Mouse (Mus musculus) neural tube, embryonic 11.5 days (tissue): ENCODE results near the gene Arpc2. TPM values are rescaled to one million over a fixed set of nuclear protein-coding genes. Genes with fewer than 3 reads are reported as not detected.
A peak's percentile ranks its signal among the peaks of the same experiment; 100 is the strongest.

Experiments used
- ATAC-seq: fragments of 200-750 bp; cut with Nextera tagmentation; 2 replicates; pipeline ENCODE4 v1.8.0; 2017; ENCODE audit warnings: moderate number of reproducible peaks, mild to moderate bottlenecking, moderate TSS enrichment, moderate library complexity; ENCODE audit not compliant: insufficient read depth, low FRiP score, low TSS enrichment
- DNase-seq: peaks from one replicate; pipeline ENCODE4 v3.0.0-alpha.2; 2015; ENCODE audit warnings: low spot score
- H3K27ac ChIP-seq: fragments of 300-500 bp; sonication (generic); 2 replicates; pipeline ENCODE4 v1.5.1; 2014; ENCODE audit warnings: low read depth, mild to moderate bottlenecking, low read length
- H3K27me3 ChIP-seq: fragments of 300-500 bp; sonication (generic); 2 replicates; pipeline ENCODE4 v1.6.1; 2014; ENCODE audit warnings: mild to moderate bottlenecking, low read length, mixed read lengths; ENCODE audit not compliant: control insufficient read depth, insufficient read depth
- H3K36me3 ChIP-seq: fragments of 300-500 bp; sonication (generic); 2 replicates; pipeline ENCODE4 v1.6.1; 2014; ENCODE audit warnings: mild to moderate bottlenecking, low read length, moderate library complexity, mixed read lengths; ENCODE audit not compliant: control insufficient read depth, insufficient read depth
- H3K4me1 ChIP-seq: fragments of 300-500 bp; sonication (generic); 2 replicates; pipeline ENCODE4 v1.6.1; 2014; ENCODE audit warnings: low read length, mixed read lengths; ENCODE audit not compliant: control insufficient read depth, insufficient read depth
- H3K4me2 ChIP-seq: fragments of 300-500 bp; sonication (generic); 2 replicates; pipeline ENCODE4 v1.6.1; 2014; ENCODE audit warnings: low read depth, mild to moderate bottlenecking, moderate library complexity
- H3K4me3 ChIP-seq: fragments of 300-500 bp; sonication (generic); 2 replicates; pipeline ENCODE4 v1.5.1; 2014; ENCODE audit warnings: low read depth, low read length
- H3K9ac ChIP-seq: fragments of 300-500 bp; sonication (generic); 2 replicates; pipeline ENCODE4 v1.6.1; 2014; ENCODE audit warnings: mild to moderate bottlenecking, low read length
- H3K9me3 ChIP-seq: fragments of 300-500 bp; sonication (generic); 2 replicates; pipeline ENCODE4 v1.6.1; 2016; ENCODE audit warnings: low read length; ENCODE audit not compliant: control insufficient read depth
- WGBS: fragments of 180-500 bp; shearing (Covaris S2); extraction: QIAGEN DNeasy Blood & Tissue Kit; methylation state at CpG from one replicate; pipeline ENCODE4 v1.1.7; 2014; 5-methylcytosine and 5-hydroxymethylcytosine counted together
- polyA plus RNA-seq: library from polyadenylated mRNA; unstranded; fragments of >200 nt; fragmentation: Nextera tagmentation; extraction: Ambion mirVana; gene quantifications from 2 replicates; pipeline ENCODE4 v1.2.1, GENCODE M21; 2014

Gene Arpc2
- polyA plus RNA-seq, 1 experiment from 2014 or later, result 318 TPM

- peaks cover 12% of the 10 kb centered on the region for H3K4me1 ChIP-seq
- no peak for ATAC-seq
- DNase-seq, result no peak
- H3K9ac ChIP-seq, result no peak overlapping the region
- no peaks in the 10 kb centered on the region for H3K9me3 ChIP-seq
- H3K27me3 ChIP-seq, result 0 out of 2 replicates have a peak, but pooled peaks cover under 1% of the 10 kb centered on the region
- H3K4me3 ChIP-seq, result no peak overlapping the region
- no peak overlapping the region for H3K27ac ChIP-seq
- no peaks in the 10 kb centered on the region for H3K36me3 ChIP-seq
- no peak overlapping the region for H3K4me2 ChIP-seq
- WGBS, result 78% methylated on average over 5 of the region's 5 CpGs
These were observed 63.1 kb downstream of the Arpc2 start for GRCm38 (mm10) chr1:74298996-74299395.

GRCm38 (mm10) chr1:74300347-74301110, 64.6 kb downstream of the Arpc2 start:
- Histone ChIP-seq H3K9me3 (no peaks in the 10 kb centered on the region), H3K4me3 (no peak overlapping the region), H3K27ac (no peak overlapping the region), H3K9ac (no peak overlapping the region), H3K4me1 (peaks cover 10% of the 10 kb centered on the region), H3K27me3 (0 out of 2 replicates have a peak, but pooled peaks cover 2% of the 10 kb centered on the region), H3K36me3 (no peaks in the 10 kb centered on the region), H3K4me2 (no peak overlapping the region)
- no peak for DNase-seq
- no peak for ATAC-seq
- 83% methylated on average over 6 of the region's 6 CpGs for WGBS

GRCm38 (mm10) chr1:74302229-74302628, 66.3 kb downstream of the Arpc2 start:
- DNase-seq (no peak), ATAC-seq (no peak)
- Histone ChIP-seq H3K9ac (no peak overlapping the region), H3K27ac (no peak overlapping the region), H3K4me1 (peaks cover 6% of the 10 kb centered on the region; the same call in 1 of the 2 replicates), H3K27me3 (0 out of 2 replicates have a peak, but pooled peaks cover 2% of the 10 kb centered on the region), H3K9me3 (no peaks in the 10 kb centered on the region), H3K4me2 (no peak overlapping the region), H3K4me3 (no peak overlapping the region), H3K36me3 (no peaks in the 10 kb centered on the region)
- WGBS, result 86% methylated on average over 7 of the region's 7 CpGs

- no peak overlapping the region for H3K9ac ChIP-seq
- DNase-seq (no peak), ATAC-seq (no peak)
- no peaks in the 10 kb centered on the region for H3K36me3 ChIP-seq
- H3K4me2 ChIP-seq, result no peak overlapping the region
- H3K27ac ChIP-seq, result no peak overlapping the region
- 88% methylated on average over 2 of the region's 2 CpGs for WGBS
- H3K9me3 ChIP-seq, result no peaks in the 10 kb centered on the region
- H3K4me1 ChIP-seq, result peaks cover 6% of the 10 kb centered on the region; the same call in 1 of the 2 replicates
- H3K27me3 ChIP-seq, result 0 out of 2 replicates have a peak, but pooled peaks cover 2% of the 10 kb centered on the region
- no peak overlapping the region for H3K4me3 ChIP-seq
These were observed 67.0 kb downstream of the Arpc2 start for GRCm38 (mm10) chr1:74302835-74303234.

GRCm38 (mm10) chr1:74303509-74304338, 67.8 kb downstream of the Arpc2 start:
- Histone ChIP-seq H3K27ac (0 out of 2 replicates have a peak overlapping the region, but pooled peaks have one; percentile 20), H3K27me3 (0 out of 2 replicates have a peak, but pooled peaks cover 2% of the 10 kb centered on the region), H3K9me3 (no peaks in the 10 kb centered on the region), H3K4me2 (peak overlapping the region; percentile 82), H3K4me3 (peak overlapping the region; percentile 51), H3K4me1 (peaks cover 6% of the 10 kb centered on the region; the same call in 1 of the 2 replicates), H3K36me3 (no peaks in the 10 kb centered on the region), H3K9ac (peak overlapping the region; percentile 66)
- under 1% methylated on average over 55 of the region's 56 CpGs for WGBS
- ATAC-seq (peak; percentile 58), DNase-seq (peak; percentile 59)

- peak overlapping the region; percentile 51 for H3K4me3 ChIP-seq
- WGBS, result 5% methylated on average over 12 of the region's 12 CpGs
- H3K27ac ChIP-seq, result no peak overlapping the region
- peak overlapping the region; percentile 66 for H3K9ac ChIP-seq
- H3K36me3 ChIP-seq, result no peaks in the 10 kb centered on the region
- peaks cover 6% of the 10 kb centered on the region; the same call in 1 of the 2 replicates for H3K4me1 ChIP-seq
- 0 out of 2 replicates have a peak, but pooled peaks cover 2% of the 10 kb centered on the region for H3K27me3 ChIP-seq
- H3K9me3 ChIP-seq, result no peaks in the 10 kb centered on the region
- DNase-seq (no peak), ATAC-seq (no peak)
- H3K4me2 ChIP-seq, result peak overlapping the region; percentile 82
These were observed 68.5 kb downstream of the Arpc2 start for GRCm38 (mm10) chr1:74304339-74304790.

- H3K27ac ChIP-seq, result no peak overlapping the region
- H3K4me2 ChIP-seq, result no peak overlapping the region
- WGBS, result 62% methylated on average over 4 of the region's 4 CpGs
- H3K9ac ChIP-seq, result no peak overlapping the region
- H3K36me3 ChIP-seq, result no peaks in the 10 kb centered on the region
- H3K27me3 ChIP-seq, result 0 out of 2 replicates have a peak, but pooled peaks cover 2% of the 10 kb centered on the region
- ATAC-seq (no peak), DNase-seq (no peak)
- peaks cover 6% of the 10 kb centered on the region; the same call in 1 of the 2 replicates for H3K4me1 ChIP-seq
- no peaks in the 10 kb centered on the region for H3K9me3 ChIP-seq
- no peak overlapping the region for H3K4me3 ChIP-seq
These were observed 69.1 kb downstream of the Arpc2 start for GRCm38 (mm10) chr1:74304946-74305345.

- Histone ChIP-seq H3K27me3 (0 out of 2 replicates have a peak, but pooled peaks cover 2% of the 10 kb centered on the region), H3K4me3 (no peak within 1 kb of the TSS), H3K4me2 (no peak within 1 kb of the TSS), H3K27ac (no peak within 1 kb of the TSS), H3K9me3 (no peaks in the 10 kb centered on the region), H3K4me1 (peaks cover 6% of the 10 kb centered on the region; the same call in 1 of the 2 replicates), H3K36me3 (no peaks in the 10 kb centered on the region), H3K9ac (no peak within 1 kb of the TSS)
- DNase-seq, result no peak
- 66% methylated on average over 2 of the region's 2 CpGs for WGBS
- ATAC-seq, result no peak
These were observed 69.6 kb downstream of the Arpc2 start, which contains the start of gene Tmbim1 for GRCm38 (mm10) chr1:74305522-74305921. Gene Tmbim1 (minus strand): TSS chr1:74305622.
